Mouse (Mus musculus): ENCODE data around the gene Fbxl16.

DNA sequence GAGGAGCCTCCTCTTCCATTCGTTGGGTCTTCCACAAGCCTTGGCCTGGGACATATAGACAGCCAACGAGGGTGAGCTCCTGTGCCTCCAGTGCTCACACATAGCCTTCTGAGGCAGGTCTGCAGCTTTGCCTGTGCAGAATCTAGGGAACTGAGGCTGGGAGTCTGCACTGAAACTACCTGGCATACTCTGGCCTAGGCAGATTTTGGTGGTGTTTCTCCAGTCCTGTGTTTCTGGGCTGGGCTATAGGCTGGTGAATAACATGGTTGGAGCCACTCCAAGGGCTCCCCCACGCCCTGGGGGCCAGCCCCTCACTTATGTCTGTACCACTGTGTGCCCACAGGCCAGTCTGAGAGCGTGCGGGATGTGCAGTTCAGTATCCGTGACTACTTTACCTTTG is 16.4 kb downstream of the Fbxl16 start:
- TF ChIP-seq CTCF (IDR thresholded peaks at IDR 0.05; ENCODE audit: low read depth) (no peak), EP300 (IDR thresholded peaks at IDR 0.05; ENCODE audit: low read depth) (no peak)
